Mouse (Mus musculus): ENCODE results near the gene Sbds. TPM values are rescaled to one million over a fixed set of nuclear protein-coding genes. Genes with fewer than 3 reads are reported as not detected.
"Not testable (repeated sequence)": the region's sequence is repeated elsewhere in the genome, so short reads cannot be mapped to it uniquely, and the experiment has no call there.

Gene Sbds
- total RNA-seq, 1 experiment = 61.0 TPM

- peak overlapping the region; percentile 93 for H3K9ac ChIP-seq (ENCODE audit: insufficient read depth, low read depth, low read length, poor library complexity, severe bottlenecking)
These were observed 1.4 kb upstream of the Sbds start for GRCm38 (mm10) chr5:130256678-130257271.

DNA sequence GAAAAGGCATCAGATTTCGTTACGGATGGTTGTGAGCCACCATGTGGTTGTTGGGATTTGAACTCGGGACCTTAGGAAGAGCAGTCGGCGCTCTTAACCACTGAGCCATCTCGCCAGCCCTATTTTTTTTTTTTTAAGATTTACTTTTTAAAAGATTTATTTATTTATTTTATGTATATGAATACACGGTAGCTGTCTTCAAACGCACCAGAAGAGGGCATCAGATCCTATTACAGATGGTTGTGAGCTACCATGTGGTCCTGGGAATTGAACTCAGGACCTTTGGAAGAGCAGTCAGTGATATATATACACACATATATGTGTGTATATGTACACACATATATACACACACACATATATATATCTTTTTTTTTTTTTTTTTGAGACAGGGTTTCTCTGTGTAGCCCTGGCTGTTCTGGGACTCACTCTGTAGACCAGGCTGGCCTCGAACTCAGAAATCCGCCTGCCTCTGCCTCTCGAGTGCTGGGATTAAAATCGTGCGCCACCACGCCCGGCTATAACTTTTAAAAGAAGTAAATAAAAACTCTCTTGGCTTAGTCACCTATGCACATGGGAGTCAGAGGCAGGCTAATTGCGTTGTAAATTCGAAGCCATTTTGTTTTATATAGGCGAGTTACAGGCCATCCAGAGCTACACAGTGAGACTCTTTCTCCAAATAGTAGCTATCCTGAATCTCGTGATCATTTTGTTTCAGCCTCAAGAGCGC lies 632 bp upstream of the Sbds start:
- peaks cover 28% of the 10 kb centered on the region for H3K36me3 ChIP-seq (ENCODE audit: control insufficient read depth, insufficient read depth, low read length, poor library complexity, severe bottlenecking)
- H3K27ac ChIP-seq (ENCODE audit: insufficient read depth, low read depth, low read length, poor library complexity, severe bottlenecking); in situ Hi-C loops (cut with MboI; ENCODE audit: low sequenced_read_pairs in 2 of 2, unreplicated experiment in 2 of 2); H3K9me3 ChIP-seq (ENCODE audit: control insufficient read depth, insufficient read depth, low read depth, low read length); H3K4me1 ChIP-seq (ENCODE audit: control insufficient read depth in 2 of 2, insufficient read depth in 2 of 2, low read length in 2 of 2, poor library complexity in 1 of 2); DNase-seq (ENCODE audit: low read depth, low spot score): not testable (repeated sequence)
- H3K9ac ChIP-seq (ENCODE audit: insufficient read depth, low read depth, low read length, poor library complexity, severe bottlenecking) = peak overlapping the region; percentile 71; the same call in 1 of the 2 replicates
- peak overlapping the region; percentile 69 to 99 for H3K4me3 ChIP-seq (ENCODE audit: insufficient read depth in 1 of 2, low read depth in 1 of 2, low read length in 2 of 2, poor library complexity in 1 of 2, severe bottlenecking in 1 of 2)

More at GRCm38 (mm10) chr5:130256678-130257271, 1.4 kb upstream of the Sbds start:
- in situ Hi-C loops (cut with MboI; ENCODE audit: low sequenced_read_pairs in 2 of 2, unreplicated experiment in 2 of 2) = no loop called here
- H3K4me3 ChIP-seq (ENCODE audit: insufficient read depth in 1 of 2, low read depth in 1 of 2, low read length in 2 of 2, poor library complexity in 1 of 2, severe bottlenecking in 1 of 2) = peak overlapping the region; percentile 89 to 99
- peaks cover 27% of the 10 kb centered on the region for H3K36me3 ChIP-seq (ENCODE audit: control insufficient read depth, insufficient read depth, low read length, poor library complexity, severe bottlenecking)
- TF ChIP-seq ZNF384 (IDR thresholded peaks at IDR 0.05; ENCODE audit: low read depth, low read length) (peak; percentile 100), MAFK (IDR thresholded peaks at IDR 0.05; ENCODE audit: insufficient read depth, low read depth, low read length) (no peak), HCFC1 (IDR thresholded peaks at IDR 0.05; ENCODE audit: borderline replicate concordance, insufficient read depth, low read length) (0 out of 2 replicates have a peak, but pooled peaks have one; percentile 23)
- DNase-seq (ENCODE audit: low read depth, low spot score) = peak; percentile 96
- H3K4me1 ChIP-seq (ENCODE audit: control insufficient read depth in 2 of 2, insufficient read depth in 2 of 2, low read length in 2 of 2, poor library complexity in 1 of 2) = peaks cover 0 to 3% of the 10 kb centered on the region in 2 experiments; a peak in 1 of 4 replicates
- no peaks in the 10 kb centered on the region for H3K9me3 ChIP-seq (ENCODE audit: control insufficient read depth, insufficient read depth, low read depth, low read length)
- peak overlapping the region; percentile 59 for H3K27ac ChIP-seq (ENCODE audit: insufficient read depth, low read depth, low read length, poor library complexity, severe bottlenecking)

GRCm38 (mm10) chr5:130254164-130255016 lies 940 bp downstream of the Sbds start:
- peak; percentile 57 for DNase-seq (ENCODE audit: low read depth, low spot score)
- in situ Hi-C loops (cut with MboI; ENCODE audit: low sequenced_read_pairs in 2 of 2, unreplicated experiment in 2 of 2) = no loop called here
- Histone ChIP-seq H3K4me1 (ENCODE audit: control insufficient read depth in 2 of 2, insufficient read depth in 2 of 2, low read length in 2 of 2, poor library complexity in 1 of 2) (peaks cover 0 to 3% of the 10 kb centered on the region in 2 experiments; a peak in 1 of 4 replicates), H3K9me3 (ENCODE audit: control insufficient read depth, insufficient read depth, low read depth, low read length) (no peaks in the 10 kb centered on the region), H3K9ac (ENCODE audit: insufficient read depth, low read depth, low read length, poor library complexity, severe bottlenecking) (peak overlapping the region; percentile 99), H3K4me3 (ENCODE audit: insufficient read depth in 1 of 2, low read depth in 1 of 2, low read length in 2 of 2, poor library complexity in 1 of 2, severe bottlenecking in 1 of 2) (peak overlapping the region; percentile 94 to 99), H3K36me3 (ENCODE audit: control insufficient read depth, insufficient read depth, low read length, poor library complexity, severe bottlenecking) (peaks cover 40% of the 10 kb centered on the region), H3K27ac (ENCODE audit: insufficient read depth, low read depth, low read length, poor library complexity, severe bottlenecking) (peak overlapping the region; percentile 88)
- TF ChIP-seq ZC3H11A (IDR thresholded peaks at IDR 0.05; ENCODE audit: borderline replicate concordance, low read depth, low read length) (no peak), ZNF384 (IDR thresholded peaks at IDR 0.05; ENCODE audit: low read depth, low read length) (peak; percentile 91)

GRCm38 (mm10) chr5:130247823-130248222 lies 7.5 kb downstream of the Sbds start:
- in situ Hi-C loops (cut with MboI; ENCODE audit: low sequenced_read_pairs in 2 of 2, unreplicated experiment in 2 of 2) = no loop called here
- Histone ChIP-seq H3K9ac (ENCODE audit: insufficient read depth, low read depth, low read length, poor library complexity, severe bottlenecking) (no peak overlapping the region), H3K9me3 (ENCODE audit: control insufficient read depth, insufficient read depth, low read depth, low read length) (no peaks in the 10 kb centered on the region), H3K4me3 (ENCODE audit: insufficient read depth in 1 of 2, low read depth in 1 of 2, low read length in 2 of 2, poor library complexity in 1 of 2, severe bottlenecking in 1 of 2) (no peak overlapping the region), H3K36me3 (ENCODE audit: control insufficient read depth, insufficient read depth, low read length, poor library complexity, severe bottlenecking) (peaks cover 80% of the 10 kb centered on the region), H3K4me1 (ENCODE audit: control insufficient read depth in 2 of 2, insufficient read depth in 2 of 2, low read length in 2 of 2, poor library complexity in 1 of 2) (0 out of 4 replicates have a peak, but pooled peaks cover 0 to 1% of the 10 kb centered on the region in 2 experiments), H3K27ac (ENCODE audit: insufficient read depth, low read depth, low read length, poor library complexity, severe bottlenecking) (no peak overlapping the region)
- TF ChIP-seq ZC3H11A (IDR thresholded peaks at IDR 0.05; ENCODE audit: borderline replicate concordance, low read depth, low read length) (no peak), CHD2 (IDR thresholded peaks at IDR 0.05; ENCODE audit: low read depth, low read length) (no peak), ZNF384 (IDR thresholded peaks at IDR 0.05; ENCODE audit: low read depth, low read length) (no peak), MAFK (IDR thresholded peaks at IDR 0.05; ENCODE audit: insufficient read depth, low read depth, low read length) (no peak), HCFC1 (IDR thresholded peaks at IDR 0.05; ENCODE audit: borderline replicate concordance, insufficient read depth, low read length) (no peak)
- no peak for DNase-seq (ENCODE audit: low read depth, low spot score)
